In genomic region chr15:23408256-23408655, GRCm38 (mm10) we compare ENCODE assay signal across 14 mouse cellular contexts.
A peak's percentile ranks its signal among the peaks of the same experiment; 100 is the strongest.
DNase-seq lines count a peak whose midpoint lies in the region.
"Had no signal": no experiment of that assay in that cellular context is flagged by ENCODE, and none has a peak within 500 bp of the region (broad histone marks: within the 10 kb centered on the region; RNA-seq: fewer than 3 reads in every experiment).

No protein-coding gene starts in this region.

- DNase-seq in retina, embryonic 14.5 days (ENCODE audit: low spot score) = peak; percentile 51
- DNase-seq in retina, postnatal 1 day = peak; percentile 53
- no peak for DNase-seq in layer of hippocampus, adult 18-20 months (ENCODE audit: low spot score in 2 of 2)
- no peak for DNase-seq in layer of hippocampus, adult 11-12 months (ENCODE audit: low spot score)
- DNase-seq: adrenal gland, adult 2 months; adrenal gland, adult 8-10 months; adrenal gland, postnatal 10 days; adrenal gland, postnatal 14 days; adrenal gland, postnatal 25 days; adrenal gland, postnatal 36 days; B cell, adult 2 months; cerebellum, adult 11 months; cerebellum, adult 11-12 months; cerebellum, adult 18-20 months had no signal

Comparison
In these comparisons a context has a peak if more than half of its experiments do, and no peak if none do; other contexts are left out.
1. DNase-seq: peak in retina, embryonic 14.5 days (single experiment) and retina, postnatal 1 day (single experiment); none in layer of hippocampus, adult 18-20 months (0 of 2) and layer of hippocampus, adult 11-12 months (single experiment).